Mouse (Mus musculus): Measurements from ENCODE around the gene Zfp593.
A peak's percentile ranks its signal among the peaks of the same experiment; 100 is the strongest.
"Not testable (repeated sequence)": the region's sequence is repeated elsewhere in the genome, so short reads cannot be mapped to it uniquely, and the experiment has no call there.

Gene Zfp593

DNA sequence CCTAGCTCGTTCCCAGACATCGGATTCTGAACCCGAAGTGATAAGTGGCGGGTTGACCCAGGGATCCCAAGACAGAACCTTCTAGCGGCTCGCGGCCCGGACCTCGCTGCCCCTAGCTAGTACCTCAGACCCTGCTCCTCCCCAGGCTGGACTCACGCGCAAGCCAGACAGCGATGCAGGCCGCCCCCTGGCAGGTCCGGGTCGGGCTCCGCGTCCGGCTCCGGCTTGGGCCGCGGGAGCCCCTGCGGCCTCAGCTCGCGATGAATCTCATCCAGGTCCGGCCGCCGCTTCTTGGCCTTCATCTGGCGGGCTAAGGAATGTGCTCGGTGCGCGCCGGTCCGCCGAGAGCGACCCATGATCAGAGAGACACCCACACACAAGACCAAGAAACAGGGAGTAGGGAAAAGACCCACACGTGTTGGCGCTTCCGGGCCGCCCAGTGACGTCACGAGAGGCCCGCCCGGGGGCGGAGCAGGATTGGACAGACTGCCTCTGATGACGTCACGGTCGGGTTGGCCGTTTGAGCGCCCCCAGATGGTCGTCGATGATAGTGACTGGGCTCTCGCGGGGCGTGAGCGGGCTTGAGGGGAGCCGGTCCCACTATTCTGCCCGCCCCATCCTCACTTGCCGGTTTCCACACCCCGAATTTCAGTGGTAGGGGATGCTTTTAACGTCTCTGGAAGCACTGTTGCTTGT lies at the start of gene Zfp593:
Gene Zfp593, minus strand, starts transcription at position 445 of the 696 bp plus-strand sequence.
- peak; percentile 83 to 95 for DNase-seq (ENCODE audit: low spot score in 2 of 2)

- no peak for DNase-seq (ENCODE audit: low spot score in 2 of 2)
These were observed 48.3 kb upstream of the Zfp593 start for GRCm38 (mm10) chr4:134293692-134294163.

DNA sequence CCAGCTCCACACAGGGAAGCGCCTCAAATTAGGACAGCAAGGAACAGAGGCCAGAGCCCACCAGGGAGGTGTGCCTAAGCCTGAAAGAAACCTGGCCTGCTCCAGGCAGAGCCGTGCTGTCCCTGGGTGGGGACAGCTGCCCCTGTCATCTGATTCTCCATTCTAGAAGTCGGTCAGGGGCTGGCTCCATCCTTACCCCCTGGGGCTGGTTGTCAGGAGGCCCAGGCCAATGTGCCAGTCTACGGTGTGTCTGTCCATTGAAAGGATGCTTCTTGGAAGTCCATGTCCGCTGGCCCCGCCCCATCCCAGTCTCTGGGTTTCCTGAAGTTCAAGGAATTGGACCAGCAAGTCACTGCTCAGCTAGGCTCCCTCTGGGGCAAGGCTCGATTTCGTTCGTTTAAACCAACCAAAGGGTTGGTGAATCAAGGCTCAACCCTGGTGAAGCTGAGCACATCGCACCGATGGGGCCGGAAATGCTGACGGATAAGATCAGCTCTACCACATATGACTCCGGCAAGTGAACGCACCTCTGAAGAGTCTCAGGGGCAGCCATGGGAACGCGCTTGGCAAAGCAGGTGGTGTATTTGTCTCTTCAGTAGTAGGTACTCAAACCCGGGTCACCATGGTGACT lies 47.8 kb upstream of the Zfp593 start:
- no peak for DNase-seq (ENCODE audit: low spot score in 2 of 2)

GRCm38 (mm10) chr4:134292067-134292466 lies 46.7 kb upstream of the Zfp593 start:
- DNase-seq (ENCODE audit: low spot score in 2 of 2) = peak in 1 of 2 experiments; percentile 63

DNA sequence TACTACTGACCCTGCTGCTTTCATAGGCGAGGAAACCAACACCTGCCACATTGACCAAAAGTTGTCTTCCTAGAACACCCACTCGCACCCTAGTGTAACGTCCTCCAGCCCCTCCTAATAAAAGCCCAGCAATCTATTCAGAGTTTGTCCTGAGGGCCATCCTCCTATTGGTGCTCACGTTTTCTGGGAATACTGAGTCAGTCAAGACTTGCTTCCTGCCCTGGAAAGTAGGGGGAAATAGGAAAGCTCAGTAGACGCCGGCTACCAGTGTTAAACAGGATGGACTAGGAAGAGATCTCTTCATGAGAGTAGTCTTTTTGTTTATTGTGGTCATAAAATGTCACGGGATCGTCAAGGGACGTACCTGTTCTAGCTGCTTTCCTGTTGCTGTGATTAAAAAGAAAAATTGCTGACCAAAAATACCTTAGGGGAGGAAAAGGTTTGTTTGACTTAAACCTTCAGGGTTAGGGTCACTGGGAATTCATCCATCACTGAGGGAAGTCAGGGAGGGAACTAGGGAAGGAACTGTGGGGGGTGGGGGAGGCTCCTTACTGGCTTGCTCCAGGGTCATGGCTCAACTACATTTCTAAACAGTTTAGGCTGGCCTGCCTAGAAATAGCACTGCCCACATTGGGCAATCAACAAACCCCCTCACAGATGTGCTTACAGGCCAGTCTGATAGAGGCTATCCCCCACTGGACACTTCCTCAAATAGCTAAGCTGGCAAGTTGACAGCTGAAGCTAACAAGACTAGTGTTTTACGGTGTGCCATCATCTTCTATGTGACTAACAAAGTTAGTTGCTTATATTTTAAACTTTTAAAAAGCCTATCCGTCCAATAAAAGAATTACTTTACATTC lies 43.2 kb upstream of the Zfp593 start:
- DNase-seq (ENCODE audit: low spot score in 2 of 2) = no peak

DNA sequence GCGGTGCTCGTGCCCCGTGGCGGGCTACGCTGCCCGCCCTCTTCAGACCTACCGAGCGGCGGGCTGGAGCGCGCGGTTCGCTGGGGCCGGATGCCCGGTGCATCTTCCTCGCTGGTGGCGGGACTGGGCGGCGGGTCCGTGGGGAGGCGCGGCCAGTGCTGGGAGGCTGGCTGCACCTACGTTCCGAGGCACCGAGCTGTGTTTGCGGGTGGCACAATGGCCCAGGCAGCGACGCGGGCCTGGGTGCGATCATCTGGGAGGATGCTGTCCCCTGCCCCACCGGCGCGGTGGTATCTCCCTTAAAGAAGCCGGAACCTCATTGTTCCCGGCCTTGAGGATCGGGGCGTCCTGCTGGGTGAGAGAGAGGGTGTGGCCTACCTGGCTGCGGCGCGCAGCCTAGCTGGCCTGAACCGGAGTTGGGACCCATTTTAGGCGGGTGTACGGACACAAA lies 42.2 kb upstream of the Zfp593 start, which contains the start of gene Pdik1l:
Gene Pdik1l, minus strand, starts transcription at position 321 of the 451 bp plus-strand sequence.
- DNase-seq (ENCODE audit: low spot score in 2 of 2) = peak in 1 of 2 experiments; percentile 70

DNA sequence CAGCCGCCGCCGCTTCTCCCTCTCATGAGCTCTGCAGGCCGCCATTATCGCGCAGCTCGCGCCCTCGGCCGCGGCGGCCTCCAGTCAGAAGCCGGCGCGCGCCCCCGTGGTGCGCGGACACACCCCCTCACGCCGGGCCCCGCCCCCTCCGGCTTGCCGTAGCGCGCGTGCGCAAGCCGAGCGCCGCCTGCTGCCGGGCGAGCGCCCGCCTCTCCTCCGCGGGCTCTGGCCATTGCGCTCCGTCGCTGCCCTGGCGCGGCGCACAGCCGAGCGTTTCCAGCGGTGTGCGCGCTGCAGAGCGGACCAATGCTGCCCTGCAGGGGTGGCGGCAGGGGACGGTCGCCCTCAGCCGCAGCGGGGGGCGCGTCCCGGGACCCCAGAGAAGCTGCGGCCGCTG lies 41.8 kb upstream of the Zfp593 start:
- peak; percentile 79 to 94 for DNase-seq (ENCODE audit: low spot score in 2 of 2)

DNA sequence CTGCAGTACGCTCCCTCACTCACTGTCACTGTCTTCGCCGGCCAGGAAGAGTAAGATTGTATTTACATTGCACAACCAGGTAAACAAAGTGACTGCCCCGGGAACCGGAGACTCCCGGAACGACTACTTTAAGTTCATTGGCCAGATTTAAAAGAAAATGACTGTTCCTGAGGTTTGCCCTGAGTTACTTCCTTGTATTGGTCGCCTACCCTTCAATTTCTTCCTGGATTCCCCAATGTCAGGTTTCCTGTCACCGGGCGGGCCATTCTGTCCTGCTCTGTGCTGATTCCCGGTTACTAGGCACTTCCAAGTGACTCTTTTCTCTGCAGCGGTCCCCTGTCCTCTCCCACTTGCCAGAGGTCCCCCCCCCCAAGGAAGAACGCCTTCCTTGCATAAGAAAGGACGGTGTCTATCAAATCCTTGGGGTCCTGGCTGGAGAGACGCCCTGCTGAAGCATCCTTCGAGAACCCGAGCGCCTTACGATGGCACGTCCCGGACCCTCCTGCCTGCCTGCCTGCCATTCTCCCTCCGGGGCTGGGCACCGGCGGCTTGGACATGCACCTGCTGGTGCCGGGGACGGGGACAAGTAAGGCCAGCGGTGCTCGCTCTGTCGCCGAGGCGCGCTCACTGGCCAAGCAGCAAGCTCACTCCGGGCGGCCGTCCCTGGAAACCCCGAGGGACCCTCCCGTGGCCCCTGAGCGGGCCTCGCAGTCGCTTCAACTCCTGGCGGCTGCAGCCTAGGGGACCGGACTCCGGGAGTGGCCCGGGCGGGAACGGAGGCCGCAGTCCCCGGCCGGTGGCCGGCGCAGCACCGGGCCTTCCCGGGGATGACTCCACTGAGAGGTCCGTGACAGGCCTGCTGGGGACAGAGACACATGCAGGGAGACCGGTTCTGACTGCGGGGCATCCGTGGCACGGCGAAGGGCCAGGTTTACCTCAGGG lies 41.1 kb upstream of the Zfp593 start:
- no peak for DNase-seq (ENCODE audit: low spot score in 2 of 2)

GRCm38 (mm10) chr4:134284942-134285341 lies 39.5 kb upstream of the Zfp593 start:
- no peak for DNase-seq (ENCODE audit: low spot score in 2 of 2)

GRCm38 (mm10) chr4:134273417-134274345 lies 28.3 kb upstream of the Zfp593 start:
- no peak for DNase-seq (ENCODE audit: low spot score in 2 of 2)

- DNase-seq (ENCODE audit: low spot score in 2 of 2) = no peak
These were observed 27.5 kb upstream of the Zfp593 start for GRCm38 (mm10) chr4:134272731-134273416.

DNA sequence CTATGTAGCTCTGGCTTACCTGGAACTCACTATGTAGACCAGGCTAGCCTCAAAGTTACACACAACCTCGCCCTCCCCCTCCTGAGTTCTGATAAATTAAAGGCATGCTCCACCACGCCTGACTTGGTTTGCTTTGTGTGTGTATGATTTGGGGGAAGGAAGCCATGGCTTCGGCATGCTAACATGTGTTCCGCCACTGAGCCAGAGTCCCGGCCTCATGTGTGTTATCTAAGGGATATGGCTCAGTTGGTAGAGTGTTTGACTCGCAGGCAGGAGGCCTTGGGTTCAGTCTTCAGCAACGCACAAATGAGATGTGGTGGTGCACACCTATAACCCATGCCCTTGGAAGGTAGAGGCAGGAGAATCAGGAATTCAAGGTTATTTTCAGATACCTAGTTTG lies 26.6 kb upstream of the Zfp593 start:
- DNase-seq (ENCODE audit: low spot score in 2 of 2) = no peak

DNA sequence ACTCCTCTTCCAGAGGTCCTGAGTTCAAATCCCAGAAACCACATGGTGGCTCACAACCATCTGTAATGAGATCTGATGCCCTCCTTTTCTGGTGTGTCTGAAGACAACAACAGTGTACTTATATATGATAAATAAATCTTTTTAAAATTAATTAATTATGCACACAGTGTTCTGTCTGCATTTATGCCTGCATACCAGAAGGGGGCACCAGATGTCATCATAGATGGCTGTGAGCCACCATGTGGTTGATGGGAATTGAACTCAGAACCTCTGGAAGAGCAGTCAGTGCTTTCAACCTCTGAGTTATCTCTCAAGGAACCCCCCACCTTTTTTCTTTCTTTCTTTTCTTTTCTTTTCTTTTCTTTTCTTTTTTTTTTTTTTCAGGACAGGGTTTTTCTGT lies 24.2 kb upstream of the Zfp593 start:
- not testable (repeated sequence) for DNase-seq (ENCODE audit: low spot score in 2 of 2)

DNA sequence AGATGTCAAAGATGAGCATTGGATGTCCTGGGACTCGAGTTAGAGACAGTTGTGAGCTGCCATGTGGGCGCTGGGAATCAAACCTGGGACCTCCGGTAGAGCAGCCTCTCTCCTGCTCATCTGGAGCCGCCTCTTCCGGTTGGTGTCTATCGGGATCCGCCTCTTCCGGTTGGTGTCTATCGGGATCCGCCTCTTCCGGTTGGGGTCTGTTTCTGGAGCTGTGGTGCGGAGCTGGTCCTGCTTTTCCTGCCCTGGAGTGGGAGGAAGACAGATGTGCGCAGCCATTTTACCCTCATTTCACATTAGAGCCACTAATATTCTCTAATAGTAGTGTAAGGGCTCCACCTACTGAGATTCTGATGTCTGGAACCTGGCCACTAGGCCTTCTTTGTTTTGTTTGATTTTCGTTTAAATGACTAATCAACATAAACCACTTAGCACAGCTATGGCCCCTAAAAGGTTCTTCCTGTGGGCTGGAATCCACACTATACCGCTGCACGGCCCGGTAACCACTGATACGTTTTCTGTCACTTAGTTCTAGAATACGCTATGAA lies 22.8 kb upstream of the Zfp593 start:
- no peak for DNase-seq (ENCODE audit: low spot score in 2 of 2)

GRCm38 (mm10) chr4:134265860-134266585 lies 20.6 kb upstream of the Zfp593 start:
- no peak for DNase-seq (ENCODE audit: low spot score in 2 of 2)

DNA sequence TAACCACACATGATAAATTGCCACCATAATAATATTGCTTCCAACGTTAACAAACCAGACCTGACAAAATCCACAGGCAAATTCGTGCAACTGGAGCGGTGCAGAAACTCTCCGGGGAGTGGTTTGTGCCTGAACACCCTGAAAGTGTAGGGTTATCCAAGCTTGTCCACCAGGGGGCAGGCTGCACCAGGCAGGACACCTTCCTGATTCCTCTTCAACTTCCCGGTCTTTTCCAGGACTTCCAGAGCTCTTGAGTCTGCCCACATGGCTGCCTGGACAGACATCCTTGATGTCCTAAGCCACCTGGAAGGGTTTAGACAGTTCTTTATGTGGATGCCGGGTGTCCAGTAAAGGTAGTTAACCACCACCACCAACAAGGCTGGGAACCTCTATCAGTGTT lies 17.8 kb upstream of the Zfp593 start:
- peak in 1 of 2 experiments; percentile 55 for DNase-seq (ENCODE audit: low spot score in 2 of 2)

- DNase-seq (ENCODE audit: low spot score in 2 of 2) = no peak
These were observed 13.0 kb upstream of the Zfp593 start for GRCm38 (mm10) chr4:134258354-134258753.
